Mouse (Mus musculus): ENCODE measurements around the gene Cdkn2b. TPM values are rescaled to one million over a fixed set of nuclear protein-coding genes. Genes with fewer than 3 reads are reported as not detected.

Gene Cdkn2b
- polyA plus RNA-seq, 2 experiments from 2014 or later = 0.24 to 0.36 TPM

GRCm38 (mm10) chr4:89289028-89289427 is 21.8 kb downstream of the Cdkn2b start:
- ATAC-seq = no peak

- no peak for ATAC-seq
Measured at GRCm38 (mm10) chr4:89286566-89286965, 24.3 kb downstream of the Cdkn2b start.

- no peak for ATAC-seq
Measured at GRCm38 (mm10) chr4:89285688-89286087, 25.2 kb downstream of the Cdkn2b start.

- no peak for ATAC-seq
Measured at GRCm38 (mm10) chr4:89282661-89283060, 28.2 kb downstream of the Cdkn2b start.

- ATAC-seq = peak; percentile 20
Measured at GRCm38 (mm10) chr4:89282036-89282566, 28.7 kb downstream of the Cdkn2b start.

GRCm38 (mm10) chr4:89281236-89281635 is 29.6 kb downstream of the Cdkn2b start:
- no peak for ATAC-seq

- no peak for ATAC-seq
Measured at GRCm38 (mm10) chr4:89279641-89280040, 31.2 kb downstream of the Cdkn2b start.

GRCm38 (mm10) chr4:89277381-89277940 is 33.4 kb downstream of the Cdkn2b start:
- no peak for ATAC-seq

GRCm38 (mm10) chr4:89276669-89277219 is 34.1 kb downstream of the Cdkn2b start:
- no peak for ATAC-seq

- ATAC-seq = no peak
Measured at GRCm38 (mm10) chr4:89275811-89276584, 34.8 kb downstream of the Cdkn2b start.

- ATAC-seq = no peak
Measured at GRCm38 (mm10) chr4:89274829-89275548, 35.9 kb downstream of the Cdkn2b start.

GRCm38 (mm10) chr4:89274006-89274405 is 36.8 kb downstream of the Cdkn2b start:
- no peak for ATAC-seq

GRCm38 (mm10) chr4:89273585-89273984 is 37.3 kb downstream of the Cdkn2b start:
- no peak for ATAC-seq

GRCm38 (mm10) chr4:89272961-89273540 is 37.8 kb downstream of the Cdkn2b start:
- ATAC-seq = no peak

- peak; percentile 64 for ATAC-seq
Measured at GRCm38 (mm10) chr4:89272101-89272718, 38.6 kb downstream of the Cdkn2b start.

- ATAC-seq = no peak
Measured at GRCm38 (mm10) chr4:89257768-89258167, 53.1 kb downstream of the Cdkn2b start.

Other genes with a start within 250 kb of the Cdkn2b start
- 10 to 100 TPM; 40.5 to 42.3 TPM for gene Mtap, start 173.9 kb downstream of the Cdkn2b start, polyA plus RNA-seq (2017; shearing (Covaris generic))
- under 1 TPM in 1 of 2 experiments, not detected in 1; 0.60 TPM for gene Cdkn2a, start 16.4 kb downstream of the Cdkn2b start, polyA plus RNA-seq (2017; shearing (Covaris generic))